ENCODE assay signal across 7 mouse cellular contexts in the genomic region with DNA sequence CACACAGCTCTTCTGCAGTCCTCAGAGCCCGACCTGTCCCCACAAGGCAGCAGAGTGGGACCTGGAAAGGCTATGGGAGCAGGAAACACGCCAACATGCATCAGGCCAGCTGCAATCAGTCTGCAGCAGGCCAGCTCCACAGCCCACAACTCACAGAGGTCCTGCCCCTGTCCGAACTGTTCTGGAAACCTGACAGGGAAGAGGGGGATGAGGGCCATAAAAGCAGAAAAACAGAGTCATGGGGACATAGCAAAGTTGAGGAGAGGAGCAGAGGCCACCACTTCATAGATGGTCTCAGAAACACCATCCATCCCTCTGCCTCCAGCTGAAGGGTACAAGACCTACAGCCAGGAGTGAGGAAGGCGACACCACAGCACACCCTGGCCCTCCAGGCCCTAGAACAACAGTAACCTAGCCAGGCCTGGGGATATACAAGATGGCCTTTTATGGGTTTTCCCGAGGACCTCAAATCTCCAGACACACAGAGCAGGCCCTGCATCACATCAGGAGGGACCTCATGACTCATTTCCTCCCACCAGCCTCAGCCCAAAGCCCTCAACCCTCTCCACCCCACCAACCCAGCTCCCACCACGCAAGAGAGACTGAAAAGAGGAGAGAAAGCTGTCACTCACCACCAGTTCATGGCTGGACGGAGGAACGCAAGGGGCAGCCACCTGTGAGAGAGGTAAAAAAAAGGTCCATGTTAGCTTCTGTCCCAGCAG.
DNase-seq lines count a peak whose midpoint lies in the region; ATAC-seq and TF ChIP-seq lines count a peak whose summit lies in the region.

No protein-coding gene starts in this region.

- H3K27ac ChIP-seq in limb, embryonic 14.5 days (replicated peaks; ENCODE audit: low read depth, low read length), result peak overlapping the region; percentile 52; the same call in 1 of the 2 replicates

- ATAC-seq in limb, embryonic 14.5 days (ENCODE audit: low FRiP score, low read depth), result no peak
- no peak for ATAC-seq in inflammation-experienced regulatory T-cells, adult 6 months
- no peak for ATAC-seq in frontal cortex, adult (ENCODE audit: low TSS enrichment)

- 0 out of 2 replicates have a peak, but pooled peaks cover 12% of the 10 kb centered on the region for H3K36me3 ChIP-seq in limb, embryonic 14.5 days (ENCODE audit: control insufficient read depth, insufficient read depth, low read length)

- TF ChIP-seq POLR2A in limb, embryonic 14.5 days (IDR thresholded peaks at IDR 0.05; ENCODE audit: borderline replicate concordance, extremely low read depth, insufficient read depth, insufficient read length), result no peak

- no peaks in the 10 kb centered on the region for H3K27me3 ChIP-seq in limb, embryonic 14.5 days (ENCODE audit: control insufficient read depth, insufficient read depth, low read length)

- H3K4me3 ChIP-seq in limb, embryonic 14.5 days (replicated peaks; ENCODE audit: low read length), result no peak overlapping the region

- DNase-seq in 3T3-L1 (ENCODE audit: low read depth, low spot score) (peak; percentile 48), NIH3T3 (ENCODE audit: low read depth) (peak; percentile 51)
- DNase-seq in heart, postnatal 4 days, result peak; percentile 61
- DNase-seq in limb, embryonic 14.5 days (ENCODE audit: low spot score), result no peak
- no peak for DNase-seq in cerebellum, postnatal 4 days (ENCODE audit: low spot score in 2 of 2)

- H3K9ac ChIP-seq in limb, embryonic 14.5 days (ENCODE audit: low read depth, low read length, severe bottlenecking), result 0 out of 2 replicates have a peak overlapping the region, but pooled peaks have one; percentile 7

- 37% methylated on average over 8 of the region's 8 CpGs for WGBS in limb, embryonic 14.5 days

- no peaks in the 10 kb centered on the region for H3K9me3 ChIP-seq in limb, embryonic 14.5 days (ENCODE audit: control insufficient read depth, low read length)

- H3K4me1 ChIP-seq in limb, embryonic 14.5 days (ENCODE audit: control insufficient read depth, insufficient read depth, low read length), result peaks cover 34% of the 10 kb centered on the region

- H3K4me2 ChIP-seq in limb, embryonic 14.5 days (replicated peaks; ENCODE audit: low read depth, low read length, severe bottlenecking), result no peak overlapping the region

Comparison
In these comparisons a context has a peak if more than half of its experiments do, and no peak if none do; other contexts are left out.
1. DNase-seq: peak in 3T3-L1 (single experiment), NIH3T3 (single experiment) and heart, postnatal 4 days (single experiment); none in limb, embryonic 14.5 days (single experiment) and cerebellum, postnatal 4 days (0 of 2).